Mouse (Mus musculus): Measurements from ENCODE around the gene Slc25a21.
"Not testable (repeated sequence)": the region's sequence is repeated elsewhere in the genome, so short reads cannot be mapped to it uniquely, and the experiment has no call there.

Gene Slc25a21

DNA sequence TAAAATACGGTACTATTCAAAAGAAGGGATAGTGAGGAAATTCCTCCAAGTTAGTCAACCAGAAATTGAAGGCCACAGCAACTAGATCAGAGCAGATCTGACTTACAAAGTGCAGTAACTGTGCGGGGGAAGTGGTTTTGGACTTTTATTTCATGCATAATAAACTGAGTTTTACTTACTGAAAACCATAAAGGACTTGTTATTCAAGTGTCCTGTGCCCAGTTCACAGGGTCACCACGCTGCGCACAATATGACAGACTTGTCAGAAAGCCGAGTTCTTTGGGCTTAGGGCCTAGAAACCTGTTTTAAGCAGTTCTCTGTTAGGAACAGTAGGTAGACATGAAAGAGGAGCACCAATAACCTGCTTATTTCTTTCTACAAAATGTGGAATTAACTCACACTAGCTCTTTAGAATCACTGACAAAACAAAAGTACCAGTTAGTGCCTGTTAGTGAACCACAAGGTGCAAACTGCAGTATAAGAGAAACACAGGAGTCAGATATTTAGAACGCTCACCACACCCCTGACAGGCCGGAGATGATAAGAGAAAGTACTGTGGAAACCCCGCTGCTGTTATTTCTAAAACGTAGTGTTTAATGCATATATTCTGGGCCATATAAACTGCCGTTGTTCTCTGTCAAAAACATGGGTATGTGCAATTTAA, at the start of gene Slc25a21:
Slc25a21 (minus strand) TSS at position 110 of the 664 bp plus-strand sequence.
- DNase-seq (ENCODE audit: low spot score), result no peak

DNA sequence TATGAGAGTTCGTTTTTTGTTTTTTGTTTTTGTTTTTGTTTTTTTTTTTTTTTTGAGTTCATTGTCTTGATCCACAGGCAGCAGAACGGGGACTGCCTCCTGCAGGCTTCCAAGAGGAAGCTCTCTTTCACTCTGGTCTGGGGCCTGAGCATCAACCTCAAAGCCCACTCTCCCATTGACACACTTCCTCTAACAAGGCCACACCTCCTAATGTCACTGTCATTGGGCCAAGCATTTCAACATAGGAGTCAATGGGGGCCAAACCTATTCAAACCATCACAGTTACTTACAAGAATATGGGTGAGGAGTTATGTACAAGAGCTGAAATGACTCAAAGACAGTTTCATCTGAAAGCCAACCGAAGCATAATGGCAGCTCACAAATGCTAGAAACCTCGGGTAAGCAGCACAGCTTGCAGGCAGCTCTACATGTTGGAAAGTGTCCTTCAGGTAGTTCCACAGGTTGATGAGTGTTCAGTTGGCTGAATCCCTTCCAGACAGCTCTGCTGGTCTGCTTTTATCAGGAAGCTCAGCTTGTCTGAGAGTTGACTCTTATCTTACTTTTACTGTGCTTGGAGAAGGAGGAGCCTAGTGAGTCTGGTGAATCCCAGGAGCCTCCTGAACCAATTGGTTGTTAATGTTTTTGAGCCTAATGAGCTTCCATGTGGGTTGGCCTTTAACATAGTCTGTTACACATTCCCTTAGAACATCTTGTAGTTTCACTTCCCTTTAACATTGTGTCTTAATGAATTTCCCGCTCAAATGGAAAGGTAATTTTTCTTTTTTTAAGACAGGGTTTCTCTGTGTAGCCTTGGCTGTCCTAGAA, 46.6 kb upstream of the Slc25a21 start:
- peak; percentile 9 for DNase-seq (ENCODE audit: low spot score)

DNA sequence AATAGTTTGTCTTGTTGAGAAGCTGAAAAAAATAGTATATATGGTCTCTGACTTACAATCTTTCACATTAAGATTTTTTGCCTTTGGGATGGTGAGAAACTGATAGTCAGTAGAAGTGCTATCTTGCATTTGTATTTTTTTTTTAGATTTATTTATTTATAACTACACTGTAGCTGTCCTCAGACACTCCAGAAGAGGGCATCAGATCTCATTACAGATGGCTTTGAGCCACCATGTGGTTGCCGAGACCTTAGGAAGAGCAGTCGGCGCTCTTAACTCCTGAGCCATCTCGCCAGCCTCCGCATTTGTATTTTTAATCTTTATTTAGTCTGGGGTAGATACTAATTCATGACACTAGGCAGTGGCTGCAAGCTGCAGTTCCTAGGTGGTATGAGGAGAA, 36.1 kb upstream of the Slc25a21 start:
- no peak for DNase-seq (ENCODE audit: low spot score)

DNA sequence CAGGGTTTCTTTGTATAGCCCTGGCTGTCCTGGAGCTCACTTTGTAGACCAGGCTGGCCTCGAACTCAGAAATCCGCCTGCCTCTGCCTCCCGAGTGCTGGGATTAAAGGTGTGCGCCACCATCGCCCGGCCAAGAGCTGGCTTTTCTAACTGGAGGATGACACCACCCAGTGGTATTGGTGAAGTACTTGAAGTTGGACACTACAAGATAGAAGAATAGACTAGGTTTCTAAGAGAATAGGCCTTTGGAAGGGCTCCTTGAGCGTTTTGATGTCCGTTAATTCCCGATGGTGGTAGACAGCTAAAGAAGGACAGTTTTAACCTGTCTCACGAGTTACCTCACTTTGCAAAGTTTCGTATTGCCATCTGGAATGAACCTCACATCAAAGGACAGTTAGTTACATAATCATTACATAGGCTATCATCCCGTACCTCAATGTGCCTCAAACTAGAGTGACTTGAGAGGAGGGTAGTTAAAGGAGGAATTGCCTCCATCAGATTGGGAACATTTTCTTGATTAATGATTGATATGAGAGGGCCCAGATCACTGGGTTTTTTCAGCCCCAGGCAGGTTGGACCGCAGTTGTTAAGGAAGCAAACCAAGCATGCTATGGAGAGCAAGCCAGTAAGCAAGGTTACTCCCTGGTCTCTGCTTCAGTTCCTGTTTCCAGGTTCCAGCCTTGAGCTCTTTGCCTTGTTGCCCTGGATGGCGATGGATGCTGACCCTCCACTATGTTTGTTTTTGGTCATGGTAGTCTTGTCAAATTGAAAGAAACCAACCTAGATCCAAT, 34.0 kb upstream of the Slc25a21 start:
- peak; percentile 16 for DNase-seq (ENCODE audit: low spot score)

DNA sequence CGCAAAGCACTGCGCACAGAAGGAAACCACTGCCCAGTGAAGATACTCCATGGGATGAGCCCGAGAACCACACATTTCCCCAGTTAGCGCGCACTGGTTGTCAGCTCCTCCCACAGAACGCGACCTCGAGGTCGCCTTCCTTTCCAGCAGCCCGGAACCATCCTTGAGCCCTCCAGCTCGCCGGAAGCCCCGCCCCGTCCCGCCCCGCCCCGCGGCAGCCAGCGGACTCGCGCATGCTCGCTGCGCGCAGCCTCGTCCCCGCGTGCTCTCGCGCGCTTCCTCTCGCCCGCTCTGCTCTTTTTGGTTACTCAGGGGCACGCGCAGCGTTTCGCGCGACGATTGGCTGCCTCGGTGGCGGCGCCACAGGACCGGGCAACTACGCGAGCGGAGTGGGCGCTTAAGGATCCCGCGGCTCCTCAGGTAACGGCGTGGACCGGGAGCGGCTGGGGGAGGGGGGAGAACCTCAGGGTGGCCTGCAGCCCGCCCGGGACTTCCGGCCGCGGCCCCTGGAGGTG, 33.0 kb upstream of the Slc25a21 start, which contains the start of the genes Prps1l3 and Mipol1:
Prps1l3 (plus strand) TSS at position 221 of the 515 bp plus-strand sequence.
Mipol1 (plus strand) TSS at position 236 of the 515 bp plus-strand sequence.
- DNase-seq (ENCODE audit: low spot score), result peak; percentile 86

DNA sequence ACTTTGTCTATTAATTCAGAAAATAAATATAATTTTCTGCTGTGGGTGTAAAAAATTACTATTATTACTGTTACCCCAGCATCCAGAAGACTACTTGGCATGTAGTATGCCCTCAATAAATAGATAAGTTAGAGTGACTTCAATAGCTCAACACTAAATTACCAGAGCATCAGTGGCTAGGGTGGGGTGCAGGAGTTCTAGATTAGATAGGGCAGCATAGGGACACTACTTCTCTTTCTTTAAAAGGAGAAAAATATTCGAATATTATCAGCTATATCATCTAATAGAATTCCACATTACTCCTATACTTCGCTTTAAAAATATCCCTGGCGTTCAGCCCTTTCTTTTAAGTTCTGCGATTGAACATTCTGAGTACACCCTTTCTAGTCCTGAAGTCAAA, 32.4 kb upstream of the Slc25a21 start:
- DNase-seq (ENCODE audit: low spot score), result no peak

DNA sequence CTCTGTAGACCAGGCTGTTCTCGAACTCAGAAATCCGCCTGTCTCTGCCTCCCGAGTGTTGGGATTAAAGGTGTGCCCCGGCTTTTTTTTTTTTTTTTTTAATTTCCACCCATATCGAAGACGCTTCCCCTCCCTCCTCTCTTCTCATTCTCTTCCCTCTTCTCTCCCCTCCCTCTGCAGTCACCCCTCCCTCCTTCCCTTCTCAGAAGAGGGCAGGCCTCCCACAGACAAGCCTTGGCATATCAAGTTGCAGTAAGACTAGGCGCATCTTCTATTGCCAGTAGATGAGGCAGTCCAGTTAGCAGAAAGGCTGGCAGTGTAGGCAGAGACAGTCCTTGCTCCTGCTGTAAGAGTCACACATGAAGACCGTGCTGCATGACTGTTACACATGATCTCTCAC, 30.5 kb upstream of the Slc25a21 start:
- DNase-seq (ENCODE audit: low spot score), result no peak

DNA sequence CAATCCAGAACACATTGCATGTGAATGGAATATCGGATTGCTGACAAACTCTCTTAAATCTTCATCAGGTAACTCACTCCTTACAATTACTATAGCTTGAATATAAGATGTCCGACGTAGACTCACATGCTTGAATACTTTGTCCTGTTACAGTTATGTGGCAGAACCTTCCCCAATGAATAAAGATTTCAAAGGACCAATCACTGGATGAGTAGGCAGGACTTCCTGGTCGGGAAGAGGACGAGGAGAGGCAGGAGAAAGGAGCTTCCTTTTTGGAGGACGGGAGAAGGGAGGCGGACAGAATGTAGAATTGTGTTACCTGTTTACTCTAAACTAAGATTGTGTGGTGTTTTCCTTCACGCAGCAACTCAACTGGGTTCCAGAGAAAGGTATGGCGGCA, 29.1 kb upstream of the Slc25a21 start:
- no peak for DNase-seq (ENCODE audit: low spot score)

DNA sequence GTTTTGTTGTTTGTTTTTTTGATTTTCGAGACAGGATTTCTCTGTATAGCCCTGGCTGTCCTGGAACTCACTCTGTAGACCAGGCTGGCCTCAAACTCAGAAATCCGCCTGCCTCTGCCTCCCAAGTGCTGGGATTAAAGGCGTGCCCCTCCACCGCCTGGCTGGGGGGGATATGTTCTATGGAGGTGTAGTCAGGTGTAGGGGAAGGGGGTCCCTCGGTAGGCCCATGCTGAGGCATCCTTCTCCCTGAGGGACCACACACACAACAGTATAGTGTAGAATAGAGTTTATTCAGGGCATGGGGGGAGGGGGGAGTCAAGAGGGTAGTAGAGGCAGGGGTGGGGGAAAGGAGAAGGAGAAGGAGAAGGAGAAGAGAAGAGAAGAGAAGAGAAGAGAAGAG, 15.2 kb upstream of the Slc25a21 start:
- not testable (repeated sequence) for DNase-seq (ENCODE audit: low spot score)

DNA sequence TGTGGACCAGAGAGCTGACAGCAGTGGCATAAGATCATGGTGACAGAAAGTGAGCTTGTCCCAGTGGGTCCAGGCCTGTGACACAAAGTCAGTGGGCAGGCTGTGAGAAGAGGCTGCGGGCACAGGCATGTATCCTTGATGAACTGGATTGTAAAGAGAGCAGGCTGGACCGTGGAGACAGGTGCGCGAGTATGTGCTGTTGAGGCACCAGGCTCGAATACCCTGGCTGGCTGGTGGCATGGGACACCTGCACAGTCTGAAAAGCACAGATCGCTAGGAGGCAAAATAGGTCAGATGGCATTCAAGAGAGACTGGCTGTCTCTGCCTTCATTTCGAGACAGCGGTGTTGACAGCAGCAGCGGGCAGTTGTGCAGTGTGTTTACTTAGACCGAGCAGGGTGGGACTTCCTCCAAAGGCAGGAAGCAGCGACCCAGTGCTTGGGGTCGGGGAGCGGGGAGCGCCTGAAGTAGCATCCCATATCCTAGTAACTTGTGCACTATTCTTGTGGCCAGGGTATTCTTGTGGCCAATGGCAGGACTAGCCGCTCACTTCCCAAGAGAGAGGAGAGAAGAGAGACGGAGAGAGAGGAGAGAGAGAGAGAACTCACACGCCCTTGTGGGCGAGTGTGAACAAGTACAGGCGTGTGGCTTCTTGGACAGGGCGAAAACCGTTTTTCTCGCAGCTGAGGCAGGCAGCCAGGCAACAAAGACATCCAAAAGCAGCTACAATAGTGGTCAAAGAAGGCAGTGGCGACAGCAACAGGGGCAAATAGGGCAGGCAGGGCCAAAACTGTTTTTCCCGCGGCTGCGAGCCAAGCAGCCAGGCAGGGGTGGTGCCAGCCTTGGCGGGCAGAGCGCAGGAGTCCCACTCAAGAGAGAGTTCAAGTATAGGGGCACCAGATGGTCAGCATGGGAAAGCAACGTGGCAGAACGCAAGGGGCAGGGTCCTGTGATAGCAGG, 14.4 kb upstream of the Slc25a21 start:
- peak; percentile 36 for DNase-seq (ENCODE audit: low spot score)

DNA sequence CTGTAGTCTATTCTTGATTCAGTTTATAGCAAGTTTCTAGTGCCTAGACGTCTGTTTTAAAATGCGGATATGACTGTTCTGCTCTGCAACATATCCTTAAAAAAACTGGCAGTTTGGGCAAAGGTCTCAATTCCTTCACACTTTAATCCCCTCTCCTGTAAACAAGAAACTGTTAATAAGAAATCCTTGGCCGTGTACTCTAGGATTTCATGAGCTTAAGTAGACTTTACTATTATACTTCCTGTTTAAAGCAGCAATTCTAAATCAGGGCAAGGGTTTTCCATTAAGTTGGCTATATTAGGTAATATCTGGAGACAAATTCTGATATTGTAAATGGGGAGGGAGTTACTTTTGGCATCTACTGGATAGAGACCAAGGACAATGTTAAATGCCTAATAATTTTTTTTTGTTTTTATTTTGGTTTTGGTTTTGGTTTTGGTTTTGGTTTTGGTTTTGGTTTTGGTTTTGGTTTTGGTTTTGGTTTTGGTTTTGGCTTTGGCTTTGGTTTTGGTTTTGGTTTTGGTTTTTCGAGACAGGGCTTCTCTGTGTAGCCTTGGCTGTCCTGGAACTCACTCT, 7.1 kb upstream of the Slc25a21 start:
- no peak for DNase-seq (ENCODE audit: low spot score)

DNA sequence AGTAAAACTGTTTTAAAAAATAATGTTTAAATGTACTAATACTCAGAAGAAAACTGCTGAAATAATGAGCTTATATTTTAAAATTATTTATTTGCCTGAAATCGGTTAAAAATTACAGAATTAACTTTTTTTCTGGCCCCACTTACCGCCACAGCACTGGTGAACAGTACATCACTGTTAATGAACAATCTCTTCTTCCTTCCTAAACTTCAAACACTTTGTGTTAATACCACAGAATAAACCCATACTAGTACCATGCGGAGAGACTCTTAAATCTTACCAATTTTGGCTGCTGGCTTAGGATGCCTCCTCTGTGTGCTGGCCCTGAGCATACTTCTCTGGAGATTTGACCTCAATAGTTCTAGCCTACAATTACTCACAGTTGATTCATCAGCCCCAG, 4.6 kb upstream of the Slc25a21 start:
- DNase-seq (ENCODE audit: low spot score), result no peak

DNA sequence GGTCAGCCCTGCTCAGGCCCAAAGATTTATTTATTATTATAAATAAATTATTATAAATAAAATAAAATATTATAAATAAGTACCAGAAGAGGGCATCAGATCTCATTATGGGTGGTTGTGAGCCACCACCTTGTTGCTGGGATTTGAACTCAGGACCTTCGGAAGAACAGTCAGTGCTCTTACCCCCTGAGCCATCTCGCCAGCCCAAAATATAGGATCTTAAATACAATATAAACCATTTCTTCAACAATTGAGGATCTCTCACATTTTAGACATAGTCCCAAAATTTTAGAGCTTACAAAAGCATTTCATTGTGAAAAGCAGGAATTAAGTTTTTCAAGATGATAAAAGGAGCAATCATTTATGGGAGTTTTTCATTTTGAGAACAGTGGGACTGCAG, 2.2 kb upstream of the Slc25a21 start:
- DNase-seq (ENCODE audit: low spot score), result no peak

DNA sequence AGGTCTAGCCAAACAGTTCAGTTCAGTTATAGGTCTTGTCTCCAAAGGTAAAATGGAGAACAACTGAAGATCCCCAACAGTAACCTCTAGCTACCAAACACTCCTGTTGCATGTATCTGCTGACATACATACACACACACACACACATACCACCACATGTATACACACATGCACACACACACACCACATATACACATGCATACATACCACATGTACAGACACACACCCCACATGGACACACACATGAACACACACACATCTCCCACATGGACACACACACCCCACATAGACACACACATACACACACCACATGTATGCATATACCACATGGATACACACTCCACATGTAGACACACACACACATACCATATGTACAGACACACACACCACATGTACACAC, 997 bp upstream of the Slc25a21 start:
- DNase-seq (ENCODE audit: low spot score), result no peak

DNA sequence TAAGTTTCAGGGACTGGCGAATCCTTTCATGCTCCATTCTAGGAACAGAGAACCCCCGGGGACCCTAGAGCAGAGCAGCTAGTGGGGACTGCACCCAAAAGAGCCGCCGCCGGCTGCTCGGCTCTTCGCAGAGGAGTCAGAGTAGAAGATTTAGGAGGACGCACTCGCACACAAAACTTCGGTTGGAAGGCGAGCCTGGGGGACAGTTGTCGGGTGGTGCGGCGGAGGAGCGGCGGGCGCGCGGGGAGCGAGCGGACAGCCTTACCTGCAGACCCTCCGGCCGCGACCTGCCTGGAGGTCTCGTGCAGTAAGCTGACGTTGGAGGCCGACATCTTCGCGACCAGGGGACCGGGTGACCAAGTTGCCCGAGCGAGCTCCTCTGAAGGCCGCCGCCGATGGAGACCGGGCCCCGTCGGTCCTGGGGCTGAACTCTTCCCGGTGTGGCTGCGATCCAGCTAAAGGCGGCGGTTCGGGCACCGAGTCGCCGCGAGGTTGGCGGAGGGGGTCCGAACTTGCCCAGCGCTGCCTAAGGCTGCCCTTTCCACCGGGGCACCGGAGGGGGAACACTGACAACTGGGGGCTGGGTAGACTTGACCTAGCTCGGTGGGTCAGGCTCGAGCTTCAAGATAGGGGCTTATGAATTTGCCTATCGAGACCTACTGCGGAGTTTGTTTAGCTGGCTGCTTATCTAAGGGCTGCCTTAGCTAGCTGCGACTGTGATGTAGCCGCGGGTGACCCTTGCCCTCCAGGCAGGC, 487 bp downstream of the Slc25a21 start:
- no peak for DNase-seq (ENCODE audit: low spot score)

DNA sequence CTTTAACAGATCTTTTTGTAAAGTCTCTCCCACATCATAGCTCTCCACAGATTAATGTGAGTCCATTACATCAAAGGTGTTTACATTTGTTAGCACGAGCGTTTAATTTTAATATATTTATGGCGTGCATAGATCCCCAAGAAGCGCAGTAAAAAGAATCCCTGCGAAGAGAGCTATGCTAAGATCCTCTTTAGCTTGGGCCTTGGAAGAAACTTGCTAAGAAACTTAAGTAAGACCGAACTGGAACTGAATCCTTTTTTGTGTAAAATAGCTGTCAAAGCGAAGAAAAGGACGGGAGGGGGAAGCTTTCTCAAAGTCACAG, 1.0 kb downstream of the Slc25a21 start:
- no peak for DNase-seq (ENCODE audit: low spot score)

DNA sequence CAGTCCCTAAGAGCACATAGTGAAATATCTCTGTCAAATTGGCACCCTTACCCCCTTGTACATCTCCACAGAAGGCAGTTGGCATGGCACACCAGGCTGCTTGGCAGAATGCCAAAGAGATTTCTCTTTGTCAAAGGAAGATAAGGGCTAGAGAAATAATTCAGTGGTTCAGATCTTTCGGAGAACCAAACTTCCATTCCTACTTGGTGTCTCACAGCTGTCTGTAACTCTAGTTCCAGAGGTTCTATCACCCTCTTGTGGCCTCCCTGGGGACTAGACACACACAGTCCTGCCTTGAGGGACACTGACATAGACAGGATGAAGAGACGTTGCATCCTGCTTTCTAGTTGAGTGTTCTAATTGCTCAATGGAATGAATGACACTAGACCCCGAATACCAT, 2.7 kb downstream of the Slc25a21 start:
- DNase-seq (ENCODE audit: low spot score), result peak; percentile 6

DNA sequence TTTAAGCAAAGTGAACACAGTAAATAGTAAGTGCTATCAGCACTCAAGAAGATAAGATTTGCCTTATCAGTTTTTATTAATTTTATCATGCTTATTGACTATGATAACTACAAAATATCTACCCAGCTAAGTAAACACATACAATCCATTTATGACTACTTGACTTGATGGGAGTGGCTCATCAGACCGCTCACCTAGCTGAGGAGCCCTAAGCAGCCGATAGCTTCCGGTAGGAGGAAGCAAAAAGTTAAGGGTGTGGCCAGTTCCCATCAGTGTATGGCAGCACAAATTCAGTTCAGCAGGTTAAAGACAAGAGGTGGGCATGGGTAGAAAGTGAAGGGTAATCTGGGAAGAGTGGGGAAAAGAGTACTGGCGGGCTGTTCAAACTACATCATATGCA, 10.2 kb downstream of the Slc25a21 start:
- no peak for DNase-seq (ENCODE audit: low spot score)

DNA sequence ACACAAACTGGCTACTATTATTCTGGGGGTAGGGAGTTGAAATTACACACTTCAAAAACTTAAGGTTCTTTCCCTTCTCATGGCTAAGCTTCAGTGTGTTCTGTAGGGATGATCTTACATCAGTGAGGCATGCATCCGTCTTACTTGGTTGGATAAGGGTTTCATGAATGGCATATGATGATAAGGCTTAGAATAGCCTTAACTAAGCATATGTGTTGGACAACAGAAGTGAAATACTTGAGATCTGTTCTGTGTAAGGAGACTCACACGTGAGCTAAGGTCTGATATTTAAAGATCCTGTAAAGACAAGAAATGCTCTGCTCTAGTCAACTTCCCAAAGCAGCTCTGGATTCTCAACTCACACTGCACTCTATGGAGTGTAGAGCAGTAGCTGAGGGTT, 11.1 kb downstream of the Slc25a21 start:
- DNase-seq (ENCODE audit: low spot score), result no peak

DNA sequence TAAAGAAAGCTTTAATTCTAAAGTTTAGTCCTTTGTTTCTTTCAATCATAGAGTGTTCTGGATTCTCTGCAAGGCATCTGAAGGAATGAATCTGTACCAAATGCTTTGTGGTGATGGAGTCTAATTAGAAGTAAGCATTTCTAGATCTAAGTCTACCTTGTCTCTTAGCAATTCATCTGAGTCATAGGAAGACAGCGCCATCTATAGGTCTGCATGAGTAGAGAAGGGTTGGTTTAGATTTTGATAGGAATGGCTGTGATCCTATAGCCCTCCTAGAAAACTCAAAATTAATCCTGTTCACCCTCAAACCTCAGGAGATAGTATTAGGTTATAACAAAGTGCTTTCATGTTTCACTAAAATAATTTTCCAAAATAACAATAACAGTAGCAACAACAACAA, 11.8 kb downstream of the Slc25a21 start:
- peak; percentile 16 for DNase-seq (ENCODE audit: low spot score)
